12 mouse cellular contexts compared by ENCODE assay signal in genomic region chr3:24070424-24071168, GRCm38 (mm10).
DNase-seq lines count a peak whose midpoint lies in the region; ATAC-seq and TF ChIP-seq lines count a peak whose summit lies in the region.
"Had no signal": no experiment of that assay in that cellular context is flagged by ENCODE, and none has a peak within 500 bp of the region (broad histone marks: within the 10 kb centered on the region; RNA-seq: fewer than 3 reads in every experiment).

No protein-coding gene starts in this region.

- peak; percentile 4 for DNase-seq in kidney, adult 2 months
- DNase-seq in kidney, adult 18-20 months: no peak
- peak; percentile 9 for DNase-seq in brain, adult 2 months (ENCODE audit: low read depth, low spot score)
- peak; percentile 9 for DNase-seq in embryo, embryonic 11.5 days (ENCODE audit: low read depth, low spot score)
- DNase-seq in limb, embryonic 14.5 days (ENCODE audit: low spot score): peak; percentile 6
- no peak for DNase-seq in layer of hippocampus, adult 2 months (ENCODE audit: low spot score in 2 of 2)

- no peak overlapping the region for H3K27ac ChIP-seq in kidney, adult 2 months (ENCODE audit: insufficient read depth, low read depth, low read length)
- no peak overlapping the region for H3K27ac ChIP-seq in limb, embryonic 14.5 days (replicated peaks; ENCODE audit: low read depth, low read length)
- H3K27ac ChIP-seq in layer of hippocampus, adult 2 months: no peak overlapping the region
- H3K27ac ChIP-seq: liver, embryonic 15.5 days; midbrain, embryonic 15.5 days had no signal

- H3K36me3 ChIP-seq in kidney, adult 2 months (ENCODE audit: control insufficient read depth, insufficient read depth, low read length): no peaks in the 10 kb centered on the region
- no peaks in the 10 kb centered on the region for H3K36me3 ChIP-seq in limb, embryonic 14.5 days (ENCODE audit: control insufficient read depth, insufficient read depth, low read length)
- H3K36me3 ChIP-seq: liver, embryonic 15.5 days; midbrain, embryonic 15.5 days had no signal

- ATAC-seq in limb, embryonic 14.5 days (ENCODE audit: low FRiP score, low read depth): 0 out of 2 replicates have a peak, but pooled peaks have one; percentile 44
- ATAC-seq in granulocyte monocyte progenitor cell, adult 5-6 weeks (replicated peaks; ENCODE audit: poor library complexity, severe bottlenecking): no peak
- ATAC-seq in inflammation-experienced regulatory T-cells, adult 6 months: no peak
- ATAC-seq: CD4-positive, CD25-positive, alpha-beta regulatory T cell, adult 4 months; intestine, postnatal 0 days had no signal

- H3K9me3 ChIP-seq in limb, embryonic 14.5 days (ENCODE audit: control insufficient read depth, low read length): no peaks in the 10 kb centered on the region
- H3K9me3 ChIP-seq: liver, embryonic 15.5 days; midbrain, embryonic 15.5 days had no signal

- no peaks in the 10 kb centered on the region for H3K4me1 ChIP-seq in kidney, adult 2 months (ENCODE audit: control insufficient read depth, insufficient read depth, low read length)
- no peaks in the 10 kb centered on the region for H3K4me1 ChIP-seq in limb, embryonic 14.5 days (ENCODE audit: control insufficient read depth, insufficient read depth, low read length)
- H3K4me1 ChIP-seq: liver, embryonic 15.5 days; midbrain, embryonic 15.5 days had no signal

- 26% methylated on average over 4 of the region's 4 CpGs for WGBS in kidney, adult 2 months
- 22% methylated on average over 4 of the region's 4 CpGs for WGBS in limb, embryonic 14.5 days

- no peaks in the 10 kb centered on the region for H3K27me3 ChIP-seq in kidney, adult 2 months (replicated peaks; ENCODE audit: control insufficient read depth, insufficient read depth, low read length)
- no peaks in the 10 kb centered on the region for H3K27me3 ChIP-seq in limb, embryonic 14.5 days (ENCODE audit: control insufficient read depth, insufficient read depth, low read length)
- H3K27me3 ChIP-seq: liver, embryonic 15.5 days; midbrain, embryonic 15.5 days had no signal

- no peak overlapping the region for H3K9ac ChIP-seq in limb, embryonic 14.5 days (ENCODE audit: low read depth, low read length, severe bottlenecking)
- H3K9ac ChIP-seq: liver, embryonic 15.5 days; midbrain, embryonic 15.5 days had no signal

- no peak for TF ChIP-seq POLR2A in kidney, adult 2 months (IDR thresholded peaks at IDR 0.05; ENCODE audit: low read depth, low read length)
- no peak for TF ChIP-seq POLR2A in limb, embryonic 14.5 days (IDR thresholded peaks at IDR 0.05; ENCODE audit: borderline replicate concordance, extremely low read depth, insufficient read depth, insufficient read length)

- no peak for TF ChIP-seq CTCF in kidney, adult 2 months (conservative IDR thresholded peaks at IDR 0.05; ENCODE audit: insufficient read depth, insufficient read length, low read depth, low read length)
- no peak for TF ChIP-seq CTCF in layer of hippocampus, adult 2 months (conservative IDR thresholded peaks at IDR 0.05)

- no peak overlapping the region for H3K4me3 ChIP-seq in kidney, adult 2 months (ENCODE audit: insufficient read depth, low read depth, low read length)
- H3K4me3 ChIP-seq in limb, embryonic 14.5 days (replicated peaks; ENCODE audit: low read length): no peak overlapping the region
- H3K4me3 ChIP-seq in layer of hippocampus, adult 2 months: no peak overlapping the region
- H3K4me3 ChIP-seq: liver, embryonic 15.5 days; midbrain, embryonic 15.5 days had no signal

- no peak overlapping the region for H3K4me2 ChIP-seq in limb, embryonic 14.5 days (replicated peaks; ENCODE audit: low read depth, low read length, severe bottlenecking)
- H3K4me2 ChIP-seq: liver, embryonic 15.5 days; midbrain, embryonic 15.5 days had no signal

Comparison
In these comparisons a context has a peak if more than half of its experiments do, and no peak if none do; other contexts are left out.
1. DNase-seq: peak in kidney, adult 2 months (single experiment), brain, adult 2 months (single experiment), embryo, embryonic 11.5 days (single experiment) and limb, embryonic 14.5 days (single experiment); none in kidney, adult 18-20 months (single experiment) and layer of hippocampus, adult 2 months (0 of 2).